Mouse (Mus musculus): ENCODE data around the gene Camk1g. TPM values are rescaled to one million over a fixed set of nuclear protein-coding genes. Genes with fewer than 3 reads are reported as not detected.

Gene Camk1g
- total and polyA plus RNA-seq, 3 experiments: not detected

- no peaks in the 10 kb centered on the region for H3K27me3 ChIP-seq (ENCODE audit: insufficient read depth, low read length)
- no peaks in the 10 kb centered on the region for H3K36me3 ChIP-seq (replicated peaks)
- no peak overlapping the region for H3K4me3 ChIP-seq (ENCODE audit: low read depth, low read length)
- DNase-seq (ENCODE audit: low spot score) (no peak), ATAC-seq (ENCODE audit: extremely low read depth, insufficient number of reproducible peaks, low FRiP score, poor library complexity, severe bottlenecking) (no peak)
- TF ChIP-seq GATA1 (IDR thresholded peaks at IDR 0.05; ENCODE audit: borderline replicate concordance, low read length) (no peak), CTCF (IDR thresholded peaks at IDR 0.05; ENCODE audit: low read depth, low read length) (no peak), POLR2AphosphoS5 (IDR thresholded peaks at IDR 0.05; ENCODE audit: insufficient replicate concordance, low read depth, low read length) (no peak), TAL1 (conservative IDR thresholded peaks at IDR 0.05; ENCODE audit: low read depth, low read length) (no peak), GATA2 (IDR thresholded peaks at IDR 0.05; ENCODE audit: borderline replicate concordance, low read depth, low read length) (no peak)
- H3K9me3 ChIP-seq (replicated peaks): no peaks in the 10 kb centered on the region
- H3K4me1 ChIP-seq (ENCODE audit: insufficient read depth, low read depth, low read length): no peaks in the 10 kb centered on the region
These were observed 36.1 kb upstream of the Camk1g start for GRCm38 (mm10) chr1:193406059-193406642.

DNA sequence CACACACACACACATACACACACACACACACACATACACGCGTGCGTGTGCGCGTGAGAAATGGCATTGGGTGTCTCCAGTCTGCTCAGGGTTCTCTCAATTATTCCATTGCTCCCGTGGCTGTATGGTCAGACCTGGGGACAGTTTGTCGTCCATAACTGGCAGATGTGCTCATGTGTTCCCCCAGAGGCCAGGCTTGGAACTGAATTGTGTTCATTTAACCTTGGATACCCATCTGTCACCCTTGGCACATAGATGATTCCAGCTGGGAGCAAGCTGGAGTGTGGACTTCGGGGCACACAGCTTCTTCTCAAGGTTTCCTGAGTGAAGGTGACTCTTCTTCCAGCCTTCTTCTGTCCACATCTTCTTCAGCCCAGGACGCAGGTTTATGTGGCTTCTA lies 31.6 kb upstream of the Camk1g start:
- Histone ChIP-seq H3K4me3 (ENCODE audit: low read depth, low read length) (no peak overlapping the region), H3K27me3 (ENCODE audit: insufficient read depth, low read length) (no peaks in the 10 kb centered on the region), H3K9me3 (replicated peaks) (no peaks in the 10 kb centered on the region), H3K36me3 (replicated peaks) (no peaks in the 10 kb centered on the region), H3K4me1 (ENCODE audit: insufficient read depth, low read depth, low read length) (no peaks in the 10 kb centered on the region)
- TF ChIP-seq TAL1 (conservative IDR thresholded peaks at IDR 0.05; ENCODE audit: low read depth, low read length) (no peak), GATA1 (IDR thresholded peaks at IDR 0.05; ENCODE audit: borderline replicate concordance, low read length) (no peak), CTCF (IDR thresholded peaks at IDR 0.05; ENCODE audit: low read depth, low read length) (no peak), POLR2AphosphoS5 (IDR thresholded peaks at IDR 0.05; ENCODE audit: insufficient replicate concordance, low read depth, low read length) (no peak), GATA2 (IDR thresholded peaks at IDR 0.05; ENCODE audit: borderline replicate concordance, low read depth, low read length) (no peak)
- no peak for ATAC-seq (ENCODE audit: extremely low read depth, insufficient number of reproducible peaks, low FRiP score, poor library complexity, severe bottlenecking)
- no peak for DNase-seq (ENCODE audit: low spot score)

DNA sequence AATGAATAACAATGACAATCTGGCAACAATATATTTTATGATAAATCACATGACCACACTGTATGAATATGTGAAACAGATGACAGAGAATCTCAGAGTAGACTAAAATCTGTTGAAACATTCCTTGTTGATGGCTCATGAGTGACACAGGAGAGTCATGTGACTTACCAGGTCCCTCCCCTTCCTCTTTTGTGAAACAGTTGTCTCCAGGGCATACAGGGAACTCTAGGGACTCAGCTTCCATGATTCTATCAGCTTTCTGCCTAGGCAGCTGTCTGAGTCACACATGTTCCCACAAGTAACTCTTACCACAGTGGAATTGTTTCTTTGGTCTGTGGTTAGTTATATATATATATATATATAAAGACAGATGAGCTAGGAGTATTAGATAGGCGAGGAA lies 30.2 kb upstream of the Camk1g start:
- ATAC-seq (ENCODE audit: extremely low read depth, insufficient number of reproducible peaks, low FRiP score, poor library complexity, severe bottlenecking) (no peak), DNase-seq (ENCODE audit: low spot score) (no peak)
- Histone ChIP-seq H3K36me3 (replicated peaks) (no peaks in the 10 kb centered on the region), H3K4me3 (ENCODE audit: low read depth, low read length) (no peak overlapping the region), H3K9me3 (replicated peaks) (no peaks in the 10 kb centered on the region), H3K27me3 (ENCODE audit: insufficient read depth, low read length) (no peaks in the 10 kb centered on the region), H3K4me1 (ENCODE audit: insufficient read depth, low read depth, low read length) (no peaks in the 10 kb centered on the region)
- no peak for TF ChIP-seq GATA1 (IDR thresholded peaks at IDR 0.05; ENCODE audit: borderline replicate concordance, low read length)
- TF ChIP-seq CTCF (IDR thresholded peaks at IDR 0.05; ENCODE audit: low read depth, low read length): no peak
- TF ChIP-seq POLR2AphosphoS5 (IDR thresholded peaks at IDR 0.05; ENCODE audit: insufficient replicate concordance, low read depth, low read length): no peak
- TF ChIP-seq TAL1 (conservative IDR thresholded peaks at IDR 0.05; ENCODE audit: low read depth, low read length): no peak
- no peak for TF ChIP-seq GATA2 (IDR thresholded peaks at IDR 0.05; ENCODE audit: borderline replicate concordance, low read depth, low read length)

GRCm38 (mm10) chr1:193398728-193399437 lies 28.8 kb upstream of the Camk1g start:
- no peaks in the 10 kb centered on the region for H3K4me1 ChIP-seq (ENCODE audit: insufficient read depth, low read depth, low read length)
- no peaks in the 10 kb centered on the region for H3K36me3 ChIP-seq (replicated peaks)
- no peak overlapping the region for H3K4me3 ChIP-seq (ENCODE audit: low read depth, low read length)
- no peaks in the 10 kb centered on the region for H3K9me3 ChIP-seq (replicated peaks)
- H3K27me3 ChIP-seq (ENCODE audit: insufficient read depth, low read length): no peaks in the 10 kb centered on the region
- TF ChIP-seq GATA1 (IDR thresholded peaks at IDR 0.05; ENCODE audit: borderline replicate concordance, low read length) (no peak), GATA2 (IDR thresholded peaks at IDR 0.05; ENCODE audit: borderline replicate concordance, low read depth, low read length) (no peak), TAL1 (conservative IDR thresholded peaks at IDR 0.05; ENCODE audit: low read depth, low read length) (no peak), CTCF (IDR thresholded peaks at IDR 0.05; ENCODE audit: low read depth, low read length) (no peak), POLR2AphosphoS5 (IDR thresholded peaks at IDR 0.05; ENCODE audit: insufficient replicate concordance, low read depth, low read length) (no peak)
- ATAC-seq (ENCODE audit: extremely low read depth, insufficient number of reproducible peaks, low FRiP score, poor library complexity, severe bottlenecking) (no peak), DNase-seq (ENCODE audit: low spot score) (no peak)

GRCm38 (mm10) chr1:193397109-193397508 lies 27.0 kb upstream of the Camk1g start:
- no peaks in the 10 kb centered on the region for H3K36me3 ChIP-seq (replicated peaks)
- TF ChIP-seq GATA1 (IDR thresholded peaks at IDR 0.05; ENCODE audit: borderline replicate concordance, low read length) (no peak), POLR2AphosphoS5 (IDR thresholded peaks at IDR 0.05; ENCODE audit: insufficient replicate concordance, low read depth, low read length) (no peak), GATA2 (IDR thresholded peaks at IDR 0.05; ENCODE audit: borderline replicate concordance, low read depth, low read length) (no peak), TAL1 (conservative IDR thresholded peaks at IDR 0.05; ENCODE audit: low read depth, low read length) (no peak), CTCF (IDR thresholded peaks at IDR 0.05; ENCODE audit: low read depth, low read length) (no peak)
- no peaks in the 10 kb centered on the region for H3K4me1 ChIP-seq (ENCODE audit: insufficient read depth, low read depth, low read length)
- H3K4me3 ChIP-seq (ENCODE audit: low read depth, low read length): no peak overlapping the region
- ATAC-seq (ENCODE audit: extremely low read depth, insufficient number of reproducible peaks, low FRiP score, poor library complexity, severe bottlenecking) (0 out of 2 replicates have a peak, but pooled peaks have one; percentile 15), DNase-seq (ENCODE audit: low spot score) (no peak)
- H3K27me3 ChIP-seq (ENCODE audit: insufficient read depth, low read length): no peaks in the 10 kb centered on the region
- no peaks in the 10 kb centered on the region for H3K9me3 ChIP-seq (replicated peaks)

- DNase-seq (ENCODE audit: low spot score): no peak
- H3K4me3 ChIP-seq (ENCODE audit: low read depth, low read length): no peak overlapping the region
- 0 out of 2 replicates have a peak, but pooled peaks cover 2% of the 10 kb centered on the region for H3K27me3 ChIP-seq (ENCODE audit: insufficient read depth, low read length)
- H3K4me1 ChIP-seq (ENCODE audit: insufficient read depth, low read depth, low read length): no peaks in the 10 kb centered on the region
- no peak for TF ChIP-seq GATA1 (IDR thresholded peaks at IDR 0.05; ENCODE audit: borderline replicate concordance, low read length)
- TF ChIP-seq CTCF (IDR thresholded peaks at IDR 0.05; ENCODE audit: low read depth, low read length): no peak
- TF ChIP-seq POLR2AphosphoS5 (IDR thresholded peaks at IDR 0.05; ENCODE audit: insufficient replicate concordance, low read depth, low read length): no peak
- no peak for TF ChIP-seq GATA2 (IDR thresholded peaks at IDR 0.05; ENCODE audit: borderline replicate concordance, low read depth, low read length)
- TF ChIP-seq TAL1 (conservative IDR thresholded peaks at IDR 0.05; ENCODE audit: low read depth, low read length): no peak
- H3K9me3 ChIP-seq (replicated peaks): no peaks in the 10 kb centered on the region
- no peak for ATAC-seq (ENCODE audit: extremely low read depth, insufficient number of reproducible peaks, low FRiP score, poor library complexity, severe bottlenecking)
- H3K36me3 ChIP-seq (replicated peaks): no peaks in the 10 kb centered on the region
These were observed 22.2 kb upstream of the Camk1g start for GRCm38 (mm10) chr1:193392266-193392665.
